Mouse (Mus musculus) kidney, adult 2 months (tissue): ENCODE data around the gene Ppp1r1c. TPM values are rescaled to one million over a fixed set of nuclear protein-coding genes. Genes with fewer than 3 reads are reported as not detected.

Experiments used
- DNase-seq: peaks from one replicate; pipeline ENCODE4 v3.0.0; 2021
- H3K27ac ChIP-seq: fragments of 200-500 bp; 2 replicates; pipeline ENCODE4 v1.5.1; 2012; ENCODE audit warnings: low read depth, low read length, control low read depth, inconsistent platforms; ENCODE audit not compliant: insufficient read depth
- H3K27me3 ChIP-seq: fragments of 200-500 bp; replicated peaks from 2 replicates; pipeline ENCODE4 v1.6.1; 2012; ENCODE audit warnings: mild to moderate bottlenecking, moderate library complexity, low read length, inconsistent platforms; ENCODE audit not compliant: control insufficient read depth, insufficient read depth
- H3K36me3 ChIP-seq: fragments of 200-500 bp; 2 replicates; pipeline ENCODE4 v1.6.1; 2012; ENCODE audit warnings: mild to moderate bottlenecking, moderate library complexity, low read length, inconsistent platforms; ENCODE audit not compliant: control insufficient read depth, insufficient read depth
- H3K4me1 ChIP-seq: fragments of 200-500 bp; 2 replicates; pipeline ENCODE4 v1.6.1; 2011; ENCODE audit warnings: low read length; ENCODE audit not compliant: control insufficient read depth, insufficient read depth
- H3K4me3 ChIP-seq: fragments of 200-500 bp; 2 replicates; pipeline ENCODE4 v1.5.1; 2011; ENCODE audit warnings: mild to moderate bottlenecking, low read depth, low read length, control low read depth; ENCODE audit not compliant: insufficient read depth
- CTCF ChIP-seq: fragments of 200-500 bp; conservative IDR thresholded peaks from 2 replicates; pipeline ENCODE4 v1.5.1; 2011; ENCODE audit warnings: low read depth, mild to moderate bottlenecking, control low read depth, low read length, moderate library complexity, mixed read lengths; ENCODE audit not compliant: insufficient read depth, insufficient read length
- POLR2A ChIP-seq: fragments of 200-500 bp; IDR thresholded peaks from one replicate; pipeline ENCODE4 v1.6.1; 2011; ENCODE audit warnings: low read depth, low read length, control low read depth
- WGBS: fragments of 180-500 bp; shearing (Covaris S2); methylation state at CpG from one replicate; pipeline ENCODE4 v1.1.7; 2018; 5-methylcytosine and 5-hydroxymethylcytosine counted together
- polyA plus RNA-seq: library from polyadenylated mRNA; depleted of rRNA; stranded (reverse); fragments of >200 nt; gene quantifications from 2 replicates; pipeline ENCODE4 v1.2.3, GENCODE M21; 2012

The Ppp1r1c gene
- polyA plus RNA-seq, 1 experiment = not detected

- no peak for DNase-seq
- no peaks in the 10 kb centered on the region for H3K27me3 ChIP-seq
- WGBS = 51% methylated on average over 3 of the region's 3 CpGs
- no peak overlapping the region for H3K27ac ChIP-seq
- H3K4me1 ChIP-seq = no peaks in the 10 kb centered on the region; the same call in 1 of the 2 replicates
- no peak for TF ChIP-seq CTCF
- TF ChIP-seq POLR2A = no peak
- H3K36me3 ChIP-seq = no peaks in the 10 kb centered on the region
- no peak overlapping the region for H3K4me3 ChIP-seq
These were observed 6.1 kb downstream of the Ppp1r1c start for GRCm38 (mm10) chr2:79713662-79714091.

DNA sequence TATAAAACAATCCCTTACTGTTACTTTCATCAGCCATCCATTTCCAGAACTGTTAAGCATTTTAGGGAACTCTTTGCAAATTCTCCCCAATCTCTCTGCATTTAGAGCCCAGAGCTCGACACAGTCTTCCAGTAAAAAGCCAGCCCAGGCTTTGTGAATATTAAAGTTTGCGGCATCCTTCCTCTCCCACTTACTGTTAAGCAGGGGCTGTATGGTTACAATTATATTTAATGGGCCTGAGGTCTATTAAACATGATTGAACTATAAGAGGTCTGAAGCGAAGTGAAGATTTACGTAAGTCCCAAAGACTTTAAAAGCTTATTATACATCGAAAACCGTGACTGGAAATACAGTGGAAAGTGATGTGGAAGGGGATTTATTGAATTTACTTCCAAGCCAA is 7.2 kb downstream of the Ppp1r1c start:
- Histone ChIP-seq H3K27me3 (no peaks in the 10 kb centered on the region), H3K4me1 (no peaks in the 10 kb centered on the region; the same call in 1 of the 2 replicates), H3K36me3 (no peaks in the 10 kb centered on the region), H3K4me3 (no peak overlapping the region), H3K27ac (no peak overlapping the region)
- TF ChIP-seq POLR2A (no peak), CTCF (no peak)
- no peak for DNase-seq
- 91% methylated on average over 6 of the region's 6 CpGs for WGBS

GRCm38 (mm10) chr2:79715925-79716324 is 8.3 kb downstream of the Ppp1r1c start:
- Histone ChIP-seq H3K4me1 (no peaks in the 10 kb centered on the region), H3K36me3 (no peaks in the 10 kb centered on the region), H3K27me3 (no peaks in the 10 kb centered on the region), H3K27ac (no peak overlapping the region), H3K4me3 (no peak overlapping the region)
- no peak for TF ChIP-seq POLR2A
- no peak for TF ChIP-seq CTCF
- 57% methylated on average over 2 of the region's 2 CpGs for WGBS
- no peak for DNase-seq

DNA sequence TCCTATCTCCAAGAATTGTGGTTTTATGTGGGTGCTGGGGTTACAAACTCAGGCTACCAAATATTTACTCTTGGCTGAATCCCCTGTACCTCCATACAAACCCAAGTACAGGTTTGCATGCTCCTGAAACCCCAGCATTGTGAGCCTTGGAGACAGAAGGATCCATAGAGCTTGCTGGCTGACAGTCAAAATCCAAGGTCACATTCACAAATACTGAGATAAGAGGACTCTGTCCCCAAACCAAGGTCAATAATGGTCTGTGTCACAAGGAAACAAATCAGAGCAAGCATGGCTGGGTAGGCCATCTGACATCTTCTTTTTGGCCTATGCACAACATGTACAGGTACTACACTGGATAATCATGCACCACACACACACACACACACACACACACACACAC is 10.3 kb downstream of the Ppp1r1c start:
- H3K27ac ChIP-seq = no peak overlapping the region

DNA sequence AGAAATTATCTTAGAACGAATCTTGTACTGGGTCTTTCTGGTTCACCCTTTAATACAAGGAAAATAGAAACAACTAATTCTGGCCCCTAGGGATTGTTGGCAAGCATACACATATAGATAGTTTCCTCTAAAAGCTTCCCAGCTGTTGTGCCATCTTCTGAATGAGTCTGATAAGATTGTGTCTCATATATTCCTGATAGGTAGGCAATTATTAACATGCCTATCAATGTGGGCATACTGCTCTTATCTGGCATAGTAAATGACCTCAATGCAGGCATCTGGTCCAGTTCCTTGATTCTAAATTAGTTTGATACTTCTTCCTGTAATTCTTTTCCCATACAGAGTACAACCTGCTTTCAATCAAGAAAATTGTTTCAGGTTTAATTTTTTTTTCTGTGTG is 14.8 kb downstream of the Ppp1r1c start:
- no peak overlapping the region for H3K27ac ChIP-seq
- no peak for DNase-seq
- H3K4me1 ChIP-seq = no peaks in the 10 kb centered on the region
- no peak for TF ChIP-seq POLR2A
- TF ChIP-seq CTCF = no peak
- no peaks in the 10 kb centered on the region for H3K27me3 ChIP-seq
- H3K36me3 ChIP-seq = no peaks in the 10 kb centered on the region
- no peak overlapping the region for H3K4me3 ChIP-seq
- WGBS = 68% methylated on average over 1 of the region's 1 CpGs

More for the DNA sequence above, 10.3 kb downstream of the Ppp1r1c start:
- H3K27me3 ChIP-seq = no peaks in the 10 kb centered on the region
- no peak overlapping the region for H3K4me3 ChIP-seq
- TF ChIP-seq POLR2A = no peak
- no peak for TF ChIP-seq CTCF
- no peaks in the 10 kb centered on the region for H3K36me3 ChIP-seq
- no peak for DNase-seq
- H3K4me1 ChIP-seq = no peaks in the 10 kb centered on the region

GRCm38 (mm10) chr2:79738958-79739357 is 31.4 kb downstream of the Ppp1r1c start:
- Histone ChIP-seq H3K4me3 (no peak overlapping the region), H3K27me3 (no peaks in the 10 kb centered on the region), H3K36me3 (no peaks in the 10 kb centered on the region), H3K27ac (no peak overlapping the region), H3K4me1 (no peaks in the 10 kb centered on the region)
- WGBS = 67% methylated on average over 2 of the region's 2 CpGs
- DNase-seq = peak; percentile 23
- TF ChIP-seq CTCF (no peak), POLR2A (no peak)

DNA sequence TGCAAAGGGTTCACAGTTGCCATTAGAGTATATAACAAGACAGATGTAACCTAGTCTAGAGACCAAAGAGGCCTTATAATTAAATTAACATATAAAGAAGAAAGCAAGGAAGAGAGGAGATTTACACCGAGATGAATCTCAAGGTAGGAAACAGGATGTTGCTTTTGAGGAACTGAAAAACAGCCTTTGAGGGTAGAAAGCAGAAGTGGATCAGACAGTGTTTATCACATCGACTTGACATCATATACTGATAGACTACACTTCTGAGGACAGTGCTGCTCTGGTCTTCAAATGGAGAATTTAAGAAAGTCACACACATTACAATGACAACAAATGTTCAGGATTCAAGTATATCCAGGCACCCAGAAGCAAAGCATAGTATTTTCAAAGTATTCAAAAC is 34.4 kb downstream of the Ppp1r1c start:
- no peak for DNase-seq
- 83% methylated on average over 2 of the region's 2 CpGs for WGBS
- no peaks in the 10 kb centered on the region for H3K4me1 ChIP-seq
- H3K27me3 ChIP-seq = no peaks in the 10 kb centered on the region
- no peaks in the 10 kb centered on the region for H3K36me3 ChIP-seq
- no peak overlapping the region for H3K4me3 ChIP-seq
- no peak for TF ChIP-seq CTCF
- no peak for TF ChIP-seq POLR2A
- H3K27ac ChIP-seq = no peak overlapping the region

DNA sequence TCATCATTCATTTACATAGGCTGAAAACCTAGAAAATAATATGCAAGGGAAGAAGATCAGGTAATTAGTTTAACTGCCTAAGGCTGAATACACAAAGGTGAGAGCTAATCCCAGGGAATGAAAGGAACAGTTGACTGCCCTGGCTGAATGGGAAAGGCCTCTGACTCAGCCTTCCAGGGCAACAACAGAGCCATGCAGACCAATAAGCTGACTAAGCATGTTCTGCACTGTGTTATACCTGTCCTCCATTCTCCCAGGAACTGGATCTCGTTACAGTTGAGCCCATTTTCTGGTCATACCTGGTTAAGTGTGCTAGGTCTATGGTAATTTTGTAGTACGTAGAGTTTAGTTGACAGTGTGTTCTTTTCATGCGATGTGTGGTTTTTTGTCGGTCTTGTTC is 36.6 kb downstream of the Ppp1r1c start:
- Histone ChIP-seq H3K4me1 (no peaks in the 10 kb centered on the region), H3K4me3 (no peak overlapping the region), H3K27me3 (no peaks in the 10 kb centered on the region), H3K36me3 (no peaks in the 10 kb centered on the region), H3K27ac (no peak overlapping the region)
- 92% methylated on average over 4 of the region's 4 CpGs for WGBS
- TF ChIP-seq CTCF = no peak
- no peak for TF ChIP-seq POLR2A
- DNase-seq = no peak
